Mouse (Mus musculus): ENCODE results near the gene Stk17b. TPM values are rescaled to one million over a fixed set of nuclear protein-coding genes. Genes with fewer than 3 reads are reported as not detected.
"Not testable (repeated sequence)": the region's sequence is repeated elsewhere in the genome, so short reads cannot be mapped to it uniquely, and the experiment has no call there.

The Stk17b gene
- total RNA-seq, 1 experiment: 10.7 TPM

- H3K36me3 ChIP-seq (ENCODE audit: control insufficient read depth, insufficient read depth, low read length, poor library complexity, severe bottlenecking): no peaks in the 10 kb centered on the region
- H3K9me3 ChIP-seq (ENCODE audit: control insufficient read depth, insufficient read depth, low read depth, low read length): no peaks in the 10 kb centered on the region
- in situ Hi-C loops (cut with MboI; ENCODE audit: low sequenced_read_pairs in 2 of 2, unreplicated experiment in 2 of 2): no loop called here
- peak; percentile 20 for DNase-seq (ENCODE audit: low read depth, low spot score)
- peak overlapping the region; percentile 99 for H3K27ac ChIP-seq (ENCODE audit: insufficient read depth, low read depth, low read length, poor library complexity, severe bottlenecking)
- peaks cover 2 to 6% of the 10 kb centered on the region in 2 experiments; a peak in 2 of 4 replicates for H3K4me1 ChIP-seq (ENCODE audit: control insufficient read depth in 2 of 2, insufficient read depth in 2 of 2, low read length in 2 of 2, poor library complexity in 1 of 2)
- H3K4me3 ChIP-seq (ENCODE audit: insufficient read depth in 1 of 2, low read depth in 1 of 2, low read length in 2 of 2, poor library complexity in 1 of 2, severe bottlenecking in 1 of 2): peak overlapping the region; percentile 38 to 40
- H3K9ac ChIP-seq (ENCODE audit: insufficient read depth, low read depth, low read length, poor library complexity, severe bottlenecking): peak overlapping the region; percentile 59; the same call in 1 of the 2 replicates
- TF ChIP-seq ZC3H11A (IDR thresholded peaks at IDR 0.05; ENCODE audit: borderline replicate concordance, low read depth, low read length): no peak
- TF ChIP-seq MAFK (IDR thresholded peaks at IDR 0.05; ENCODE audit: insufficient read depth, low read depth, low read length): no peak
- TF ChIP-seq CHD2 (IDR thresholded peaks at IDR 0.05; ENCODE audit: low read depth, low read length): no peak
- no peak for TF ChIP-seq ZNF384 (IDR thresholded peaks at IDR 0.05; ENCODE audit: low read depth, low read length)
- TF ChIP-seq HCFC1 (IDR thresholded peaks at IDR 0.05; ENCODE audit: borderline replicate concordance, insufficient read depth, low read length): no peak
Observed at GRCm38 (mm10) chr1:53751144-53751543, 33.9 kb downstream of the Stk17b start.

- Histone ChIP-seq H3K27ac (ENCODE audit: insufficient read depth, low read depth, low read length, poor library complexity, severe bottlenecking) (peak overlapping the region; percentile 88), H3K4me3 (ENCODE audit: insufficient read depth in 1 of 2, low read depth in 1 of 2, low read length in 2 of 2, poor library complexity in 1 of 2, severe bottlenecking in 1 of 2) (peak overlapping the region; percentile 21 to 38; a peak in 1 of 4 replicates), H3K9ac (ENCODE audit: insufficient read depth, low read depth, low read length, poor library complexity, severe bottlenecking) (peak overlapping the region; percentile 38; the same call in 1 of the 2 replicates)
- in situ Hi-C loops (cut with MboI; ENCODE audit: low sequenced_read_pairs in 2 of 2, unreplicated experiment in 2 of 2); H3K9me3 ChIP-seq (ENCODE audit: control insufficient read depth, insufficient read depth, low read depth, low read length); H3K36me3 ChIP-seq (ENCODE audit: control insufficient read depth, insufficient read depth, low read length, poor library complexity, severe bottlenecking); H3K4me1 ChIP-seq (ENCODE audit: control insufficient read depth in 2 of 2, insufficient read depth in 2 of 2, low read length in 2 of 2, poor library complexity in 1 of 2): not testable (repeated sequence)
- peak; percentile 28 for DNase-seq (ENCODE audit: low read depth, low spot score)
Observed at GRCm38 (mm10) chr1:53750697-53751096, 34.3 kb downstream of the Stk17b start.

- 0 out of 2 replicates have a peak, but pooled peaks have one; percentile 33 for TF ChIP-seq CHD2 (IDR thresholded peaks at IDR 0.05; ENCODE audit: low read depth, low read length)
- H3K4me1 ChIP-seq (ENCODE audit: control insufficient read depth in 2 of 2, insufficient read depth in 2 of 2, low read length in 2 of 2, poor library complexity in 1 of 2); in situ Hi-C loops (cut with MboI; ENCODE audit: low sequenced_read_pairs in 2 of 2, unreplicated experiment in 2 of 2); H3K36me3 ChIP-seq (ENCODE audit: control insufficient read depth, insufficient read depth, low read length, poor library complexity, severe bottlenecking); H3K9ac ChIP-seq (ENCODE audit: insufficient read depth, low read depth, low read length, poor library complexity, severe bottlenecking); H3K9me3 ChIP-seq (ENCODE audit: control insufficient read depth, insufficient read depth, low read depth, low read length): not testable (repeated sequence)
- peak overlapping the region; percentile 90; the same call in 1 of the 2 replicates for H3K27ac ChIP-seq (ENCODE audit: insufficient read depth, low read depth, low read length, poor library complexity, severe bottlenecking)
- DNase-seq (ENCODE audit: low read depth, low spot score): peak; percentile 46
- 0 out of 4 replicates have a peak overlapping the region, but pooled peaks of 1 of the 2 experiments have one; percentile 11 for H3K4me3 ChIP-seq (ENCODE audit: insufficient read depth in 1 of 2, low read depth in 1 of 2, low read length in 2 of 2, poor library complexity in 1 of 2, severe bottlenecking in 1 of 2)
Observed at GRCm38 (mm10) chr1:53749881-53750385, 35.1 kb downstream of the Stk17b start.

GRCm38 (mm10) chr1:53748571-53748970 lies 36.5 kb downstream of the Stk17b start:
- peak overlapping the region; percentile 58 for H3K27ac ChIP-seq (ENCODE audit: insufficient read depth, low read depth, low read length, poor library complexity, severe bottlenecking)
- DNase-seq (ENCODE audit: low read depth, low spot score): no peak
- 0 out of 2 replicates have a peak, but pooled peaks cover 2% of the 10 kb centered on the region for H3K9me3 ChIP-seq (ENCODE audit: control insufficient read depth, insufficient read depth, low read depth, low read length)
- no peaks in the 10 kb centered on the region; the same call in 1 of the 2 replicates for H3K36me3 ChIP-seq (ENCODE audit: control insufficient read depth, insufficient read depth, low read length, poor library complexity, severe bottlenecking)
- TF ChIP-seq ZNF384 (IDR thresholded peaks at IDR 0.05; ENCODE audit: low read depth, low read length) (no peak), HCFC1 (IDR thresholded peaks at IDR 0.05; ENCODE audit: borderline replicate concordance, insufficient read depth, low read length) (no peak), CHD2 (IDR thresholded peaks at IDR 0.05; ENCODE audit: low read depth, low read length) (no peak), ZC3H11A (IDR thresholded peaks at IDR 0.05; ENCODE audit: borderline replicate concordance, low read depth, low read length) (no peak), MAFK (IDR thresholded peaks at IDR 0.05; ENCODE audit: insufficient read depth, low read depth, low read length) (no peak)
- in situ Hi-C loops (cut with MboI; ENCODE audit: low sequenced_read_pairs in 2 of 2, unreplicated experiment in 2 of 2): no loop called here
- peak overlapping the region in 1 of 2 experiments; percentile 17; a peak in 2 of 4 replicates for H3K4me3 ChIP-seq (ENCODE audit: insufficient read depth in 1 of 2, low read depth in 1 of 2, low read length in 2 of 2, poor library complexity in 1 of 2, severe bottlenecking in 1 of 2)
- H3K4me1 ChIP-seq (ENCODE audit: control insufficient read depth in 2 of 2, insufficient read depth in 2 of 2, low read length in 2 of 2, poor library complexity in 1 of 2): peaks cover 0 to 6% of the 10 kb centered on the region in 2 experiments; a peak in 1 of 4 replicates
- no peak overlapping the region; the same call in 1 of the 2 replicates for H3K9ac ChIP-seq (ENCODE audit: insufficient read depth, low read depth, low read length, poor library complexity, severe bottlenecking)

GRCm38 (mm10) chr1:53746001-53746400 lies 39.0 kb downstream of the Stk17b start:
- 0 out of 2 replicates have a peak, but pooled peaks cover 2% of the 10 kb centered on the region for H3K9me3 ChIP-seq (ENCODE audit: control insufficient read depth, insufficient read depth, low read depth, low read length)
- H3K4me1 ChIP-seq (ENCODE audit: control insufficient read depth in 2 of 2, insufficient read depth in 2 of 2, low read length in 2 of 2, poor library complexity in 1 of 2): peaks cover 0 to 6% of the 10 kb centered on the region in 2 experiments; a peak in 1 of 4 replicates
- H3K4me3 ChIP-seq (ENCODE audit: insufficient read depth in 1 of 2, low read depth in 1 of 2, low read length in 2 of 2, poor library complexity in 1 of 2, severe bottlenecking in 1 of 2): no peak overlapping the region
- DNase-seq (ENCODE audit: low read depth, low spot score): peak; percentile 26
- in situ Hi-C loops (cut with MboI; ENCODE audit: low sequenced_read_pairs in 2 of 2, unreplicated experiment in 2 of 2): no loop called here
- TF ChIP-seq ZC3H11A (IDR thresholded peaks at IDR 0.05; ENCODE audit: borderline replicate concordance, low read depth, low read length) (no peak), ZNF384 (IDR thresholded peaks at IDR 0.05; ENCODE audit: low read depth, low read length) (no peak), HCFC1 (IDR thresholded peaks at IDR 0.05; ENCODE audit: borderline replicate concordance, insufficient read depth, low read length) (no peak), CHD2 (IDR thresholded peaks at IDR 0.05; ENCODE audit: low read depth, low read length) (no peak), MAFK (IDR thresholded peaks at IDR 0.05; ENCODE audit: insufficient read depth, low read depth, low read length) (no peak)
- H3K36me3 ChIP-seq (ENCODE audit: control insufficient read depth, insufficient read depth, low read length, poor library complexity, severe bottlenecking): no peaks in the 10 kb centered on the region; the same call in 1 of the 2 replicates
- H3K9ac ChIP-seq (ENCODE audit: insufficient read depth, low read depth, low read length, poor library complexity, severe bottlenecking): no peak overlapping the region
- H3K27ac ChIP-seq (ENCODE audit: insufficient read depth, low read depth, low read length, poor library complexity, severe bottlenecking): peak overlapping the region; percentile 90
